Mouse (Mus musculus) v-Abl transformed pro-B cells (cell line): ENCODE results near the gene Ntmt1.

Experiments used
- in situ Hi-C, 2 experiments: fragments of 400-800 bp; cut with MboI; formaldehyde crosslinking; loops; one replicate each; pipeline ENCODE4 v1.15.1; 2025; ENCODE audit not compliant: unreplicated experiment in 2 of 2

The Ntmt1 gene

GRCm38 (mm10) chr2:30810573-30810972 lies 2.9 kb downstream of the Ntmt1 start:
- in situ Hi-C loops, result loop anchor here (25.0 kb wide), 2 partner anchors 352 to 1952 kb away; partner anchors contain the start of genes Gpr107 (in 1 of the 2) and Tor2a (in 1 of the 2)

DNA sequence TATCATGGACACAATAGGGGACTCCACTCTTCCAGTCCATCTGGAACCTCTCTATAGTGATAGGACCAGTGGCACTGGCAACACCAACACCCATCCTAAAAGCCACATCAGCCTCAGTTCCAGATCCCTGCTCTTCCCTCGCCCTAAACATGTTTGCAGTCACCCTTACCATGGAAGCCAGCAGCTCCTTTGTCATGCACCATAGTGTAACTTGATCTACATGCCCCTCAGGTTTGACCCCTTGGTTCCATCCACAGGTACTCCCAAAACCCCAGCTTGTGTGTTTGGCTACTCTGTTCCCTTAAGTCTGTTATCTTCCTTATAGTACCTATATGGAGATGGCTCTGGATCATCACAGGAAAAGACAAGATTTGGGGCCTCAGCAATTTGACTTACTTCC lies 8.8 kb downstream of the Ntmt1 start:
- in situ Hi-C loops, result loop anchor here (25.0 kb wide), 2 partner anchors 346 to 1946 kb away; partner anchors contain the start of genes Gpr107 (in 1 of the 2) and Tor2a (in 1 of the 2)

DNA sequence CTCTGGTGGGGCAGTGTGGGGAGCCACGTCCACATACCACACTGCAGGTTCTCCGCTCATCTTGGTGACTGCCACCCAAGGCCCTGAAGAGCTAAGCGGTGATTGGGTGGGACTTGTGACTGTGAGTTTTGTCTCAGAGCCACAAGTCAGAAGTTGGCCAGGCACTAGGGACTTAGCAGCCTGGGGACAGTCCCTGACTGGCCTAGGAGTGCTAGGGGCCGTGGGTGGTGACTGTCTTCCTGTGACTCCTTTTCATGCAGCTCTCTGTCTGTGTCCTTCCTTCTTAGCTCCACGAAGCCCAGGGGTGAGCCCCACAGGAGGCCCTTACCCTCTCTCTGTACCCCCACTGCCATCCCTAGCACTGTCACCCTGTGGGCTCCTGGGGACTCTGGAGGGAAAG lies 12.2 kb downstream of the Ntmt1 start:
- in situ Hi-C loops, result loop anchor here (10.0 to 25.0 kb wide), 4 partner anchors 115 to 1942 kb away; partner anchors contain the start of genes Gpr107 (in 1 of the 2), Tor2a (in 1 of the 2) and Wdr34 (in 1 of the 2)

DNA sequence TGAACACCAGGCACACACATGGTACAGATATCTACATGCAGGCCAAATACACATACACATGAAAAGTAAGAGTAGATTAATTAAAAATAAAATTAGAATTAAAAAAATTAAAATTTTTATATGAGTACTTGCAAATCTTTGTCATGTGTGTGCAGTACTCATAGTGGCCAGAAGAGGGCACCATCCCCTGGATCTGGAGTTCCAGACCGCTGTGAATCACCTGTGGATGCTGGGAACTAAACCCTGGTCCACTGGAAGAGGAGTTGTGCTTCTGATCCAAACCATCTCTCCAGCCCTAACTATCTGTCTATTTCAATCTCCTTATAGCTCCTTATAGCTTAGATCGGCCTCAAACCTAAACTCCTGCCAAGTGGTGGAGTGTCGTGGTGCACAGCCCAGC lies 13.4 kb downstream of the Ntmt1 start:
- in situ Hi-C loops, result loop anchor here (10.0 to 25.0 kb wide), 4 partner anchors 114 to 1941 kb away; partner anchors contain the start of genes Gpr107 (in 1 of the 2), Tor2a (in 1 of the 2) and Wdr34 (in 1 of the 2)

- in situ Hi-C loops, result loop anchor here (10.0 to 25.0 kb wide), 4 partner anchors 112 to 1940 kb away; partner anchors contain the start of genes Gpr107 (in 1 of the 2), Tor2a (in 1 of the 2) and Wdr34 (in 1 of the 2)
Measured at GRCm38 (mm10) chr2:30822460-30822859, 14.8 kb downstream of the Ntmt1 start.

DNA sequence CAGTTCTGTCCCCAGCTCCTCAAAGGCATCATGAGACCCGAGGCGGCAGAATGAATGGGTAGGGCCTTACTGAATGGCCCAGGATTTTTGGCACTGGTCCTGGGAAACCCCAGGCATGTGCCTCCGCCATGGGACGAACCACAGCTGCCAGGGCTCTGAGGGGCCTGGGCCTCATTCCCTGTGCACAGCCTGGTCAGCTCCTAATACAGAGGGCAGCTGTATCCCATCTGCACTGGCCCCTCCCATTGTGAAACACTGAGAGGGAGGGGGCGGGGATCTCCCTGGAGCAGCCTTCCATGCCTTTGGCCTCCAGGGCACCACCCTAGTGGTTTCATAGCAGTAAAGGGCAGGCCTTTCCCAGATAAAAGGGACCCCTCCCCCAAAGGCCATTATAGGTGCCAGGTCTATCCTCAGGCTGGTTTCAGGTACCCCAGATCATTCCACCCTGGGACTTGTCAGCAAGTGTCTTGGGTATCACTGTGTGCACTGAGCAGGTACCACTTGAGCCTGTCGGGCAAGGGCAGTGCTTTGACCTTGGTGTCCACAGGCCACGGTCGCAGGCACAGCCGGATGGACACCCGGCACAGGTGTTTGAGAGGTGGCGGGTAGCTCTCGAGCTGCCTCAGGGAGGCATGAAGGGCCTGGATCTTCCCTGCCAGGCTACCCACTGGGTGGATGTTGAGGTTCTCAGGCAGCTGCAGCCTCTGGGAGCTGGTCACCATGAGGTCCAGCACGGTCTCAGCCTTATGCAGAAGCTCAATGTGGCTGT lies 15.9 kb downstream of the Ntmt1 start:
- in situ Hi-C loops, result loop anchor here (10.0 to 25.0 kb wide), 4 partner anchors 111 to 1939 kb away; partner anchors contain the start of genes Gpr107 (in 1 of the 2), Tor2a (in 1 of the 2) and Wdr34 (in 1 of the 2)

DNA sequence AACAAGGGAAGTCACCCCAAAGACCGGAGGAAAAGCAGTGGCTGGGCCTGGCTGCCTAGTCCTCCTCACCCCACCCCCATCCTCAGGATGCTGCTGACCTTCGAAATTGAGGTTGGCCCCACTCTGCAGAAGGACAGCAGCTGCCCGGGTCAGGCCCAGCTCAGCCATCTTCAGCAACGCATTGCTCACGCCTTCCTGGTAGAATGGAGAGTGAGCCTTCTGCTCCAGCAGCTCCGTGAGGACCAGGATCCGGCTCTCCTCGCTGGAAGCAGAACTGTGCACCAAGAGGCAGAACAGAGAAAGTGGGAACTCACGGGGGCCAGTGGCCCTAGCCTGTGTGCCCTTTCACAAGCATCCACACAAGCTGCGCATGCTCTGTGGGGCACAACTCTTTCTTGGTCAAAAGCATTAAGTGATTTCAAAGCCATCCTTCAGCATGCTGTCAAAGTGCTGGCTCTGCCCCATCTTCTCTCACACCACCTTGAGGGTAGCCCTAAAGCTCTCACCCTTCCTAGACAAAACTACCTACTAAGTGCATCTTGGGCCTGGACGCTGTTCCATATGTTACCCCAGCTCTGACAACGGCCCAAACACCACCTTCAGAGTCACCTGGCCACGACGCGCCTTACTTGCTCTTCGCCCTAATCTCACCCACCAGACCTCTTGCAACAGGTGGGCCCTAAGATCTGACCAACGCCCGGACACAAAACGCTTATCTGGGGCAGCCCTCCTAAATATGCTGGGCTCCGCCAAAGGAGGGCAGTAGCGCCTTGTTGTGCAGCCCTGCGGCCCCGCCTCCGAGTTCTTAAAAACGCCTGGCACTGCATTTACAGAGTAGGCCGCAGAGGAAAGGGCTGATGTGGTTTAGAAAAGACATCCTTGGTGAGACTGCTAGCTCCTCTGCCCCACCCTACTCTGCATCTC lies 19.5 kb downstream of the Ntmt1 start:
- in situ Hi-C loops, result loop anchor here in 1 of 2 experiments (10.0 kb wide), 2 partner anchors 108 to 782 kb away; partner anchors contain the start of gene Wdr34

DNA sequence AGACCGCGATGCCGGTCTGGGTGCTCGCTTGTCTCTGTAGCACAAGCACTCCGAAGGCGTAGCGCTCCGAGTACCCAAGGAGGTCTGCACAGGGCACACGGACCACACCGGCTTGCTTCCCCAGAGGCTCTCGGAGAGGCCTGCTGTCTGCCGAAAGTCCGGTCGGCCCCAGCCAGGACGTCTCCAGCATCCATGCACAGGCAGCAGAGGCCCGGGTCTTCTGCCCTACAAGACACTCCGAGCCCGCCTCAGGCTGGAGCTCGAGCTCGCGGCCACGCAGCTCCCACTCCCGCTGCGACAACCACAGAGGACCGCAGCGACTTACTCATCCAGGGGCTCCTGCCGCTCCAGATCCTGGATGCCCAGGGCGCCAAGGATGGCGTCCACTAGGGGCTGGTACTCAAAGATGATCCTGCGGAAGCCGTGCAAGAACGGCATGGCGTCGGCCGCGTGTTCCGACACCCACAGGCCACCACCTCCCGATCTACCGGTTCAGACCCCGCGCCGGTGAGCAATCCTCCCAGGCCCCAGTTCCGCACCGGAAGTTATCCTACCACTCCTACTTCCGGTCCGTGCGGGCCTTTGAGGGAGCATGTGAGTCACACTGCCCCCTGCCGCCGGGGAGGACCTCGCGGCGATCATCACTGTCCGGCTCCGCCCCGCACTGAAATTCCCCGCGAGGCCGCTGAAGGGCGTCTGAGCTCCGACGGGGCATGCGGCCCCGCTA lies 20.3 kb downstream of the Ntmt1 start:
- in situ Hi-C loops, result loop anchor here in 1 of 2 experiments (10.0 kb wide), 2 partner anchors 107 to 783 kb away; partner anchors contain the start of gene Wdr34

DNA sequence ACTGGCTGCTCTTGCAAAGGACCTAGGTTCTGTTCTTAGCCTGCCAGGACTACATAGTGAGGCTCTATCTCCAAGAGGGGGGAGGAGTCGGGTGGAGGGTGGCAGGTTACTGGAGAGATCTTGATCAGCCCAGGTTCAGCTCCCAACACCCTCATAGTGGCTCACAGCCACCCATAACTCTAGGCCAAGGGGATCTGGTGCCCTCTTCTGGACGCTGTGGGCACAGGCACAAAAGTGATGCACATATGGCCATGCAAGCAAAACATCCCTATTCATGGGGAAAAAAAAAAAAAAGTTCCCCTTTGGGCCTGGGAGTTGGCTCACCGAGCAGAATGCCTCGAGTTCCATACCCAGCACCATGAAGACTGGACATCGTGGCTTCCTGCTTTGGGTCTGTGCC lies 21.7 kb downstream of the Ntmt1 start:
- in situ Hi-C loops, result loop anchor here in 1 of 2 experiments (10.0 kb wide), 2 partner anchors 105 to 785 kb away; partner anchors contain the start of gene Wdr34

- in situ Hi-C loops, result no loop called here
Measured at GRCm38 (mm10) chr2:30830283-30830795, 22.7 kb downstream of the Ntmt1 start, which contains the start of gene Asb6. Gene Asb6, minus strand, starts transcription at chr2:30830333.

DNA sequence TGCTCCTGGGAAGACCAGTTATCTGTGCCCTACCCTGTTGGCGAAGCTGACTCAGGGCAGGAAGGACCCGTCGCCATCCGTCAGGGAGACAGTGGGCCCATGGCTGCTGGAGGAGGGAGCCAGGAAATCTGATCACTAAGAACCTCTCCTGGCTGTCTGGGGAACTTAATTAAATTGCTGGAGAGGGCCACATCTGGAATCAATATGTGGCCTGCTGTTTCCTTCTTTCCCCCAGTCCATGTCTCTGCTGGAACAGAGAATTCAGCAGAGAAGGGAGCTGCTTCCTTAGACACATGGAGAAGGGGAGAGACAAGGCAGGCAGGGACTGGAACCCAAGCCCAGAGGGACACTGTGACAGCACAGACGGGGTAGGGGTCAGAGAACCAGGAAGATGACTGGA lies 26.0 kb downstream of the Ntmt1 start:
- in situ Hi-C loops, result no loop called here

- in situ Hi-C loops, result no loop called here
Measured at GRCm38 (mm10) chr2:30834373-30835022, 26.9 kb downstream of the Ntmt1 start, which contains the start of gene Prrx2. Gene Prrx2, plus strand, starts transcription at chr2:30834972.

GRCm38 (mm10) chr2:30836238-30836990 lies 28.8 kb downstream of the Ntmt1 start:
- in situ Hi-C loops, result no loop called here

DNA sequence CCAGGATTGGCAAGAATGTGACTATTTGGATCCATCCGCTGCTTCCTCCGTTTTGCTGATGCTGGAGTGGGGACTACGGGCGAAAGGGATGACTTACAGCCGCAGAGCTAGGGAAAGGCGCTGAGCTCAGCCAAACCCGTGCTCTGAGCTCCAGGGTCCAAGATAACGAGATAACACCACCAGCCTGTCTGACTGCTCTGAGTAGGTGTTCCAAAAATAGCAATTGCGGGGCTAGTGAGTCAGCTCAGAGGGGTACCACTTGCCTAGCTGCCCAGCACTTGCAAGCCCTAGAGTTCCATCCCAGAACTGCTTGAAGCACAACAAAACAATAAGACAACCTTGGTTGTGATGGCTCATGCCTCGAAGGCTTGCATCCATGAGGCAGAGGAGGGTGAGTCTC lies 35.0 kb downstream of the Ntmt1 start:
- in situ Hi-C loops, result no loop called here

DNA sequence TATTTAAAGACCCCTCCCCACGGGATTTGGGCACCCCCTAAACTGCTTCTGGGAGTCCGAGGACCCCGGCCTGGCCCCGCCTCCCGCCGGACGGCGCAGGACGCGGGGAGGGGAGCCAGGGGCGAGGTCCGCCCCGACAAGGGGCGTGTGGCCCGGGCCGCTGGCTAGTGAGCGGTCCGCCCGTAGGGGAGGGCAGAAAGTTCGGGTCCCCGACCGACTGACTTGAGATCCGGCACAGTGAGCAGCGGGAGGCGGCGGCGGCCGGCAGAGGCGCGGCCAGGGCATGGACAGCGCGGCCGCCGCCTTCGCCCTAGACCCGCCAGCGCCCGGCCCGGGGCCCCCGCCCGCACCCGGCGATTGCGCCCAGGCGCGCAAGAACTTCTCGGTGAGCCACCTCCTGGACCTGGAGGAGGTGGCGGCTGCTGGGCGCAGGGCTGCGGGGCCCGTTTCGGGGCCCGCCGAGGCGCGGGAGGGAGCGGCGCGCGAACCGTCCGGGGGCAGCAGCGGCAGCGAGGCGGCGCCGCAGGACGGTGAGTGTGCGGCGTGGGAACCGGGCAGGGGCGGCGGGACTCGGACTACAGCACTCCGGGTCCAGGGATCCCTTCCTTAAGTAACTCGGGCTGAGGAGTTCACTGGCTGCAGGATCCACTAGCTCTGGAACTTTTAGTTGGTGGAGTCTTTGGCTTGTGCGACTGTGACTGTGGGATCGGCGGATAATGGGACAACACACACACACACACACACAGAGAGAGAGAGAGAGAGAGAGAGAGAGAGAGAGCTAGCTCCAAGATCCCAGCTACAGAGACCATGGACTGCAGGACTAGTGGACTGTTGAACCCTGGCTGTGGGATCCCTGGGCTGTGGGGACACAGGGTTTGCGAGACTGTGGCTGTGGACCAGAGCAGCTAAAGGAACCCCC lies 37.8 kb downstream of the Ntmt1 start:
- in situ Hi-C loops, result no loop called here

- in situ Hi-C loops, result no loop called here
Measured at GRCm38 (mm10) chr2:30846236-30846635, 38.6 kb downstream of the Ntmt1 start.

GRCm38 (mm10) chr2:30846723-30847122 lies 39.1 kb downstream of the Ntmt1 start:
- in situ Hi-C loops, result no loop called here
